Mouse (Mus musculus): ENCODE results near the gene Pex12. TPM values are rescaled to one million over a fixed set of nuclear protein-coding genes. Genes with fewer than 3 reads are reported as not detected.
"Not testable (repeated sequence)": the region's sequence is repeated elsewhere in the genome, so short reads cannot be mapped to it uniquely, and the experiment has no call there.

Gene Pex12
- polyA plus RNA-seq (2015; fragmentation: Nextera tagmentation; extraction: Ambion mirVana), result 13.6 and 15.0 TPM in 2 replicates

DNA sequence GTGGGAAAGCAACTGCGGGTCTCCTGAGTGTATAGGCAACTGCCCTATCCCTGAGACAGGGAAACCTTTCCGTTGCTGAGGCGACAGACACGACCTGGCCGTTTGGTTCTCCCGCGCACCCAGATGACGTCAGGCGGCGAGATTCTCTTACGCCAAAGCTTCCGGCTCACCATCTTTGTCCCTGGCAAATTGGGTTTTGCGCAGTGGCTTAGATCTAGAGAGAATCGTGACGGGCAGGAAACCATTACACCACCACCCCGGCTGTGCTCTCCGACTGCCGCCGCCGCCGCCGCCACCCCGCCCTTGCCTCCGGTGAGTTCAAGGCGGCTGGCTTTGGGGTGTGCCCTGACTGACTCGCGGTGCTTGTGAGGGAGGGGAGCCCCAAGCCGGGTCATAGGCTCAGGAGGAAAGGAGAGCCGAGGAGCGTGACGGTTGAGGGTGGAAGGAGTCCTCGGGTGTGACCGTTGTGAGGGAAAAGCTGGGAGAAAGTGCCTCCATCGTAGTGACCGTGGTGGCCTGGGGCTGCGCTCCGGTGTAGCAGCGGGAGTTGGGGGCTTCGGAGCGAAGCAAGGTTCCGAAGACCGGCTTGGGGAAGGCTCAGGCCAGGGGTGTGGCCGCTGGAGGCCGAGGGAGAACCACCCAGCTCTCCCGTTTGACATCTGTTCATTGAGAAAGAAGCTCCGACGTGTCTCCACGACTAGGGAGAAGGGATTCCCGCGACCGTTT is at the start of gene Pex12:
TSS of gene Pex12 (minus strand) at position 61 of the 726 bp plus-strand sequence.
- no peaks in the 10 kb centered on the region for H3K27me3 ChIP-seq (ENCODE audit: control insufficient read depth, insufficient read depth, low read length)
- peak within 1 kb of the TSS; percentile 94 for H3K9ac ChIP-seq (ENCODE audit: low read length)
- under 1% methylated on average over 51 of the region's 51 CpGs for WGBS
- no peaks in the 10 kb centered on the region for H3K36me3 ChIP-seq (ENCODE audit: control insufficient read depth, insufficient read depth, low read length)
- ATAC-seq (ENCODE audit: insufficient read depth, low FRiP score), result peak; percentile 83
- H3K4me2 ChIP-seq (ENCODE audit: low read depth, low read length), result peak within 1 kb of the TSS; percentile 80
- peak within 1 kb of the TSS; percentile 94 for H3K27ac ChIP-seq (ENCODE audit: low read length)
- H3K4me3 ChIP-seq (replicated peaks; ENCODE audit: low read length), result peak within 1 kb of the TSS; percentile 74
- no peaks in the 10 kb centered on the region for H3K9me3 ChIP-seq (replicated peaks; ENCODE audit: control insufficient read depth, low read length)
- H3K4me1 ChIP-seq (ENCODE audit: control insufficient read depth, insufficient read depth, low read length), result peaks cover 13% of the 10 kb centered on the region

DNA sequence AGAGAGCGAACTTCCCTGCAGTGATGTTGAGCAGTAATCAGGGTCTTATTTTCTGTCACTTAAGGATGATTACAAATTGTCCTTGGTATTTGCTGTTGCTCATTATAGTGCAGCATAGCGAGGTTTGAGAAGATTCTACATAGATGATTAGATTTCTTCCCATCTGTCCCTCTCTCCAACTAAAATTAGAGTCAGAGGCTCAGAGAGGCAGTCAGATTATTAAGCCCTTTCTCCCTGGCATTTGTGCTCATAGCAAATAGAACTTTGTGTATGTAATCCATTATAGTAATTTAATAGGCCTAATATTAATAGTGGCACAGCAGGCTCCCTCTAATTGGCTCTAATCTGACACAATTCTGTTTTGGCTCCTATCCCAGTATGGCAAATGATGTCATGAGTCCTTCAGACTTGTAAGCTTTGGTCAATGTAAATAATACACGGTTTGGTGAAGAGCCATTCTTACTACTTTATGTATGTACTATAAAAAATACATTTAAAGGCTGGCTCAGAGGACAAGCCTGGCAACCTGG is 39.4 kb upstream of the Pex12 start:
- Histone ChIP-seq H3K4me3 (replicated peaks; ENCODE audit: low read length) (no peak overlapping the region), H3K27me3 (ENCODE audit: control insufficient read depth, insufficient read depth, low read length) (no peaks in the 10 kb centered on the region), H3K9me3 (replicated peaks; ENCODE audit: control insufficient read depth, low read length) (no peaks in the 10 kb centered on the region), H3K36me3 (ENCODE audit: control insufficient read depth, insufficient read depth, low read length) (peaks cover 14% of the 10 kb centered on the region; the same call in 1 of the 2 replicates), H3K4me1 (ENCODE audit: control insufficient read depth, insufficient read depth, low read length) (no peaks in the 10 kb centered on the region), H3K4me2 (ENCODE audit: low read depth, low read length) (no peak overlapping the region), H3K27ac (ENCODE audit: low read length) (no peak overlapping the region), H3K9ac (ENCODE audit: low read length) (no peak overlapping the region)
- 81% methylated on average over 3 of the region's 3 CpGs for WGBS
- ATAC-seq (ENCODE audit: insufficient read depth, low FRiP score), result no peak

DNA sequence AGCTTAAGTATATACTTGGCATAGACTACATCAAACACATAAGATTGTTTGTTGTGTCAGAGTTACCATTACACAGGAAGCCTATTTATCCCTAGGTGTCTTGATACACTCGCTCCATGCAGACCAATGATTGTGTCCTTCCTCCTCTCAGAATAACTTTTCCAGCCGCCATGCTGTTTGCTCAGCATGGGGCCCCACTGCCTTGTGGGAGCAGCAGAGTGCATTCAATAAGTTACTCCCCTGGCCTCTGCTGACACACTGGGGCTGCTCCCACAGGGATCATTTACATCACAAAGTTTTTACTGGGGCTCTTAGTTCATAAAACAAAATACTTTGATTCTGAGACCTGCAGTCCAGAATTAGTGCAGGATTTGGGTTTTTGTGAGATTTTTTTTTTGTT is 37.3 kb upstream of the Pex12 start:
- H3K4me3 ChIP-seq (replicated peaks; ENCODE audit: low read length), result no peak overlapping the region
- no peak overlapping the region for H3K9ac ChIP-seq (ENCODE audit: low read length)
- H3K4me2 ChIP-seq (ENCODE audit: low read depth, low read length), result no peak overlapping the region
- ATAC-seq (ENCODE audit: insufficient read depth, low FRiP score), result no peak
- no peaks in the 10 kb centered on the region for H3K27me3 ChIP-seq (ENCODE audit: control insufficient read depth, insufficient read depth, low read length)
- H3K4me1 ChIP-seq (ENCODE audit: control insufficient read depth, insufficient read depth, low read length), result no peaks in the 10 kb centered on the region
- WGBS, result 76% methylated on average over 2 of the region's 2 CpGs
- peaks cover 10% of the 10 kb centered on the region; the same call in 1 of the 2 replicates for H3K36me3 ChIP-seq (ENCODE audit: control insufficient read depth, insufficient read depth, low read length)
- no peak overlapping the region for H3K27ac ChIP-seq (ENCODE audit: low read length)
- H3K9me3 ChIP-seq (replicated peaks; ENCODE audit: control insufficient read depth, low read length), result no peaks in the 10 kb centered on the region

DNA sequence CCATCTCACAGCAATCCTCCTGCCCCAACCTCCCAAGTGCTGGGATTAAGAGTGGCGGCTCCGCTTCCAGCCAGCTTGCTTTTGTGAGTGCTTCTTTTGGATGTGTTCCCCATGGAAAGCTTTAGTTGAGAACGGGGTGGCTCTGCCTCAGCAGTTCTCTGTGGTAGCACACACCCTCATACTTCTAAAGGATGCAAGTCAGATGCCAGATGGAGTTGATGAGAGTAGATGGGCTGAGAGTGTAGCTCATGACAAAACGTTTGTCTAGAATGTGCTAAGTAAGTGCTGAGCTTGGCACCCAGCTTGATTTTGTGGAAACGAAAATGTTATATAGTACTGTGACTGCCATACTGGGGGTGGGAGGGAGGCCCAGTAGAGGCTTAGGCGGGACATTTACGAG is 33.4 kb upstream of the Pex12 start:
- no peak for ATAC-seq (ENCODE audit: insufficient read depth, low FRiP score)
- Histone ChIP-seq H3K4me1 (ENCODE audit: control insufficient read depth, insufficient read depth, low read length) (no peaks in the 10 kb centered on the region), H3K36me3 (ENCODE audit: control insufficient read depth, insufficient read depth, low read length) (peaks cover 10% of the 10 kb centered on the region; the same call in 1 of the 2 replicates), H3K27me3 (ENCODE audit: control insufficient read depth, insufficient read depth, low read length) (no peaks in the 10 kb centered on the region), H3K4me3 (replicated peaks; ENCODE audit: low read length) (no peak overlapping the region), H3K9ac (ENCODE audit: low read length) (no peak overlapping the region), H3K27ac (ENCODE audit: low read length) (no peak overlapping the region), H3K9me3 (replicated peaks; ENCODE audit: control insufficient read depth, low read length) (no peaks in the 10 kb centered on the region), H3K4me2 (ENCODE audit: low read depth, low read length) (no peak overlapping the region)
- WGBS, result 90% methylated on average over 7 of the region's 7 CpGs

DNA sequence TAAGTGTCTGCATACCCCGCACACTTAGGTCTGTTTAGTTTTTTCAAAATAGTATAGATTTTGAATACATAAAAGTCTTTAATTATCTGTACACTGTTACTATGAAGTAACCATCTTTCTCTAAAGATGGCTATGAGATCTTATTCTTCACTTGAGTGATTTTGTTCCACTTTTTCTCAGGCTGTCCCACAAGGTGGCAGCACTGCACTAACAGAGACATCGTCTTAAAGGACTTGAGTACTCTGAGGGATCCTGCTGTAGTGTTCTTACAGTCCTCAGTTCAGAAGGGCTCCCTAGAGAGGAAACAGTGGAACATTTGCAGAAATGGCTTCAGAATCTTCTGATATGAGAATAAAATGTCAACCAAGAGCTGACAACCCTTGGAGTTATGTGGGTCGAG is 25.0 kb upstream of the Pex12 start:
- Histone ChIP-seq H3K27ac (ENCODE audit: low read length) (no peak overlapping the region), H3K9me3 (replicated peaks; ENCODE audit: control insufficient read depth, low read length) (no peaks in the 10 kb centered on the region), H3K4me3 (replicated peaks; ENCODE audit: low read length) (no peak overlapping the region), H3K27me3 (ENCODE audit: control insufficient read depth, insufficient read depth, low read length) (no peaks in the 10 kb centered on the region), H3K9ac (ENCODE audit: low read length) (no peak overlapping the region), H3K36me3 (ENCODE audit: control insufficient read depth, insufficient read depth, low read length) (peaks cover 8% of the 10 kb centered on the region; the same call in 1 of the 2 replicates), H3K4me1 (ENCODE audit: control insufficient read depth, insufficient read depth, low read length) (no peaks in the 10 kb centered on the region), H3K4me2 (ENCODE audit: low read depth, low read length) (no peak overlapping the region)
- WGBS, result 57% methylated on average over 3 of the region's 3 CpGs
- no peak for ATAC-seq (ENCODE audit: insufficient read depth, low FRiP score)

DNA sequence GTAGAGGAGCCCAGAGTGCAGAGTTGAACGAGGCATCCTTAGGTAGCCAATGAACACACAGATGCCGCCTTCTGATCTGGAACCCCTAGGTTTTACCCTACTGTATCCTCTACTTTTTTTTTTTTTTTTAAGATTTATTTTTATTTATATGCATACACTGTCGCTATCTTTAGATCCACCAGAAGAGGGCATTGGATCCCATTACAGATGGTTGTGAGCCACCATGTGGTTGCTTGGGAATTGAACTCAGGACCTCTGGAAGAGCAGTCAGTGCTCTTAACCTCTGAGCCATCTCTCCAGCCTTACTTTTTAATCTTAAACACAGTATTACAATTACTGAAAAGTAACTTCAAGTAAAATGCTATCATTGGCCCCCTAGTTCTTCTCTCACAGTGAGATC is 24.3 kb upstream of the Pex12 start:
- peaks cover 13% of the 10 kb centered on the region for H3K36me3 ChIP-seq (ENCODE audit: control insufficient read depth, insufficient read depth, low read length)
- not testable (repeated sequence) for H3K4me3 ChIP-seq (replicated peaks; ENCODE audit: low read length); H3K4me1 ChIP-seq (ENCODE audit: control insufficient read depth, insufficient read depth, low read length); H3K9me3 ChIP-seq (replicated peaks; ENCODE audit: control insufficient read depth, low read length); H3K27me3 ChIP-seq (ENCODE audit: control insufficient read depth, insufficient read depth, low read length); H3K4me2 ChIP-seq (ENCODE audit: low read depth, low read length); H3K27ac ChIP-seq (ENCODE audit: low read length); ATAC-seq (ENCODE audit: insufficient read depth, low FRiP score); H3K9ac ChIP-seq (ENCODE audit: low read length)
- 86% methylated on average over 3 of the region's 3 CpGs for WGBS

DNA sequence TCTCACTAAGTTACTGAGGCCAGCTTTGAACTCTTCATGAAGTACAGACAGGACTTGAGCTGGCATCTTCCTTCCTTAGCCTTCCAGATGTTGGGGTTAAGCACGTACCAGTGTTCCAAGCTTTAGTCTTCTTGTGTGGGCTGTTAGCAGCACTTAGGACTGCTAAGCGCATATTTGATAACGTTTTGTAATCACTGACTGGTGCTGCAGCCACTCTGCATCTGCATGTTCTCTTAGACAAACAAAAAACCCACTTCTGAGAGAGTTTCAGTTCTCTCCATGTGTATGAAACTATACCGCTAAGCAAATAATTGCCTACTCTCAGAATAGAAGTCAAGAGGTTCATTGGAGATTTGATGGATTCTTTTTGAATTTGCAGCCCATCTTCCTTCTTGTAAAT is 16.7 kb upstream of the Pex12 start:
- no peak overlapping the region for H3K4me2 ChIP-seq (ENCODE audit: low read depth, low read length)
- no peak overlapping the region for H3K4me3 ChIP-seq (replicated peaks; ENCODE audit: low read length)
- no peaks in the 10 kb centered on the region for H3K4me1 ChIP-seq (ENCODE audit: control insufficient read depth, insufficient read depth, low read length)
- no peak for ATAC-seq (ENCODE audit: insufficient read depth, low FRiP score)
- no peaks in the 10 kb centered on the region for H3K9me3 ChIP-seq (replicated peaks; ENCODE audit: control insufficient read depth, low read length)
- H3K36me3 ChIP-seq (ENCODE audit: control insufficient read depth, insufficient read depth, low read length), result peaks cover 14% of the 10 kb centered on the region
- no peak overlapping the region for H3K27ac ChIP-seq (ENCODE audit: low read length)
- WGBS, result 68% methylated on average over 4 of the region's 4 CpGs
- H3K27me3 ChIP-seq (ENCODE audit: control insufficient read depth, insufficient read depth, low read length), result no peaks in the 10 kb centered on the region
- H3K9ac ChIP-seq (ENCODE audit: low read length), result no peak overlapping the region

DNA sequence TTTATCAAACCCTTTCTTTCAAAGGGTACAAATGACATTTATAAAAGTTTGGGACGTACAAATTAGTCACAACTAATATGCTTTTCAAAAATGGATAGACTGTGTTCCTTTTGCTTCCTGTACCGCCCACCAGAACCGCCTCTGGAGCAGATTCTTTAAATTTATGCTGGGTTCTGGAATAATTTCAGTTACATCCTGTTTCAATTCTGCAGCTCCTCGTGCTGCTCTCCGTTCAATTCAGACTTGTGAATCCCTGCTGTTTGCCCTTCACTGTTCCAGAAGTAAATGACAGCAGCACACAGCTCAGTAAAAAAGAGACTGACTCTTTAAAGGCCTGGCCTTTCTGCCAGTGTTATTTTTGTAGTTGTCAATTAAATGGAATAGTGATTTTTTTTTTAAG is 10.1 kb upstream of the Pex12 start:
- Histone ChIP-seq H3K36me3 (ENCODE audit: control insufficient read depth, insufficient read depth, low read length) (peaks cover 5% of the 10 kb centered on the region; the same call in 1 of the 2 replicates), H3K4me1 (ENCODE audit: control insufficient read depth, insufficient read depth, low read length) (no peaks in the 10 kb centered on the region), H3K4me3 (replicated peaks; ENCODE audit: low read length) (no peak overlapping the region), H3K4me2 (ENCODE audit: low read depth, low read length) (no peak overlapping the region), H3K27ac (ENCODE audit: low read length) (no peak overlapping the region), H3K27me3 (ENCODE audit: control insufficient read depth, insufficient read depth, low read length) (no peaks in the 10 kb centered on the region), H3K9ac (ENCODE audit: low read length) (no peak overlapping the region), H3K9me3 (replicated peaks; ENCODE audit: control insufficient read depth, low read length) (no peaks in the 10 kb centered on the region)
- WGBS, result 79% methylated on average over 5 of the region's 5 CpGs
- ATAC-seq (ENCODE audit: insufficient read depth, low FRiP score), result no peak

DNA sequence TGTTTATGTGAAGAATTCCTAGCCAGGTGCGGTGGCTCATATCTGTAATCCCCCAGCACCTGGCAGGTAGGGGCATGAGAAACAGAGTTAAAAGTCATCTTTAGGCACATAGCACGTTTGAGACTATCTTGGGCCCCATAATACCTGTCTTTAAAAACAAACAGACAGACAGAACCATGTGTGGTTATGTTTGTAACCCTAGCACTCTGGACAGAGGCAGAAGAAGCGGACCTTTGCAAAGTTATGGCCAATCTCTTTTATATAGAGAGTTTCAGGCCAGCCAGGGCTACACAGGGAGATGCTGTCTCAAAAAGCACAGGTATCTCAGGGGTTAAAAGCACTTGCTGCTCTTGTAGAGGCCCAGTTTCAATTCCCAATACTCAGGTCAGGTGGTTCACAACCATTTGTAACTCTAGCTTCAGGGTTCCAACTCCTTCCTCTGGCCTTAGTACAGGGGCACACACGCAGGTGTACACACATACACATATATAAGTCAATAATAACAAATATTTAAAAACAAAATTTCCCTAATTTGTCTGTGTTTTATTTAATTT is 4.4 kb upstream of the Pex12 start:
- Histone ChIP-seq H3K27ac (ENCODE audit: low read length) (no peak overlapping the region), H3K4me1 (ENCODE audit: control insufficient read depth, insufficient read depth, low read length) (peaks cover 6% of the 10 kb centered on the region), H3K4me2 (ENCODE audit: low read depth, low read length) (no peak overlapping the region), H3K27me3 (ENCODE audit: control insufficient read depth, insufficient read depth, low read length) (no peaks in the 10 kb centered on the region), H3K4me3 (replicated peaks; ENCODE audit: low read length) (no peak overlapping the region), H3K9ac (ENCODE audit: low read length) (no peak overlapping the region), H3K36me3 (ENCODE audit: control insufficient read depth, insufficient read depth, low read length) (no peaks in the 10 kb centered on the region), H3K9me3 (replicated peaks; ENCODE audit: control insufficient read depth, low read length) (no peaks in the 10 kb centered on the region)
- 77% methylated on average over 4 of the region's 4 CpGs for WGBS
- no peak for ATAC-seq (ENCODE audit: insufficient read depth, low FRiP score)

Measured in stomach, embryonic 16.5 days (tissue).